Mouse (Mus musculus) cerebellum, postnatal 14 days (tissue): Measurements from ENCODE around the gene Lcn4.

ENCODE experiments used
- DNase-seq, 2 experiments: peaks; one replicate each; pipeline ENCODE4 v3.0.0; 2021; ENCODE audit warnings: mixed read lengths in 2 of 2

Gene Lcn4

GRCm38 (mm10) chr2:26634629-26635488 is 36.2 kb downstream of the Lcn4 start:
- DNase-seq = no peak

DNA sequence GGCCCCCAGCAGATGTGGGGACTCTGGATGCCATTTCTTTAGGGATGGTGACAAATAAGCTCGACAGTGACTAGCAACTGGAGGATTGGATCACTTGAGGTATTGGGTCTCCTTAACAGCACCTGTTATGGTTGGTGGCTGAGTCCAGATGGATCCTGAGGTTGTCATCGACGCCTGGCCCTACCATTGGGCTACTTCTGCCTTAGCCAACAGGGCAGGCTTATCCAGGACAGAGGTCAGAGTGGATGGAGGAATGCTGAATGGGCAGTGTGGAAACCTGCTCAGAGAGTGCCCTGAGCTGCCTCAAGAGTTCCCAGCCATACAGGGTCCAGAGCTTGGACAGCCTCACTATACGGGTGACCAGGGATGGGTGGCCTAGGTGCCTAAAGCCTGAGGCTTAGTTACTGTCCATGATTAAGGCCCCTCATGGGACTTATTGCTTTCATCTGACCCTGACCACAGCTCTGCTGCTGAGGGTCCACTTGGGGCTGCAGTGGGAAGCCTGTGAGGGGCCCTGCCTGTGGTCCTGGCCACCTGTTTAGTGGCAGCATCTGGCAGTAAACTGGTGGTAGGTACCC is 37.0 kb downstream of the Lcn4 start:
- no peak for DNase-seq

- no peak for DNase-seq
Observed at GRCm38 (mm10) chr2:26632541-26633395, 38.3 kb downstream of the Lcn4 start.

- DNase-seq = no peak
Observed at GRCm38 (mm10) chr2:26628792-26629437, 42.2 kb downstream of the Lcn4 start.

DNA sequence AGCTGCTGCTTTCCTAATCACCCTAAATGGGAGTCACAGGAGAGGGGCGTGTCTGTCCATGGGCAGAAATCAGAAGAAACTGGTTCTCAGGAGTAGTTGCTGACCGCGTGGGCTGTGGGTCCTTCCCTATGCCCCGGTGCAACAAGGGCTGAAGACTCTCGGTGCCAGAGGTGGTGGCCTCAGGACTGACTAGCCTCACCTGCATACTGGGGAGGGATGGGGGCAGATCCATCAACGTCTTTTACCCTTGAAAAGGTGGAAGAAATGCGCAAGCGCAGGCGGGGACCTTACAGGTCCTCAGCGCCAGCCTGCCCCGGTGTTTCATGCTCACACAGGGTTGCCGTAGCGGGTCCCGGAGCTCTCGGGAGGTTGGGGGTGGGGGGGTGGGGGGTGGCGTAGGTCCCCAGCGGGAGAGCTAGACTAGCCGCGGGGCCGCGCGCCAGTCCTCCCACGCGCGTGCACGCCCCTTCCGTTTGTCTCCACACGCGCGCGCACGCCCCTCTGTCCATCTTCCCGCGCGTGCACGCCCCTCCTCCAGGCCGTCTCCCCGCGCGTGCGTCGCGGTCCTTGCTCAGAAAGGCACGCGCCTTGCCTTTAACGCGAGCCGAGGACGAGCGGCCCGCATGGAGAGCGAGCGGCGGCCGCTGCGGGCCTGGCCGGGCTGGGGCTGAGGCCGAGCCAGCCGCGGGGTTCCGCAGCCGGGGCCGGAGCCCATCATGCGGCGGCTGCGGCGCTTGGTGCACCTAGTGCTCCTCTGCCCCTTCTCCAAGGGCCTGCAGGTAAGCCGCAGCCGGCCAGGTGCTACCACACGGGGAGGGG is 43.0 kb downstream of the Lcn4 start, which contains the start of gene Fam69b:
Gene Fam69b (plus strand): TSS at position 537 of the 819 bp plus-strand sequence.
- DNase-seq = peak; percentile 89 to 91

GRCm38 (mm10) chr2:26626081-26626480 is 45.0 kb downstream of the Lcn4 start:
- DNase-seq = no peak

- no peak for DNase-seq
Observed at GRCm38 (mm10) chr2:26625419-26625818, 45.7 kb downstream of the Lcn4 start.

DNA sequence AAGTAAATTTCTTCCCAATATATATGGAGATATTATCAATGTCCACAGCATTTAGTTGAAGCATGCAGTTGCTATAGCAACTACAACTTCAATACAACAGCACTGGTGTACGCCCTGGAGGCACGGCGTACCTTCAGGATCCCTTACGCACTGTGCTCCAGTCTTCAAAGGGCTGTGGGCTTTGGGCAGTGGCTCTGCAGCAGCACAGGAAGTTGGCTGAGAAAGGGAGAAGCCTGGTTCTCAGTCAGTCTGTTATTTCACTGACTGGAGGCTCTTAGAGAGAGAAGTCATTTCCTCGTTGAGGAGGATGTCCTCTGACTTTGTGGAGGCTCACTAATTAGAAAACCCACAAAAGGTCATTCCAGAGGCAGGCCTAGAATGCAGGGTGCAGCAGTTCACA is 48.1 kb downstream of the Lcn4 start:
- DNase-seq = no peak

DNA sequence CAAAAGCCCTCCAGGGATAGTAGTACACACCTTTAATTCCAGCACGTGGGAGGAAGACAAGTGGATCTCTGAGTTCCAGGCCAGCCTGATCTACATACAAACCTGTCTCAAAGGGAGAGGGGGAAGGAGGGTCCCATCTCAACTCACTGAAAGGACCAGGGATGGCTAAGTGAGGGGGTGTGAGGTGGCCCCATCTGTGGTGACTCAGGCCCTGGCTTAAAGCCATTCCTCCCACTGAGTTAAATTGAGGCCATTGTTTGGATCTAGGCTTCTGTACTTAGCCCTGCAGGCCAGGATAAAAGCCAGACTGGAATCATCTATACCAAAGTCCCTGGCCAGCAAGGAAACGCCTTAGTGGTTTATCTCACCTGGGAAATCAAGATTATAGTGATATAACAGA is 49.8 kb downstream of the Lcn4 start:
- DNase-seq = no peak

DNA sequence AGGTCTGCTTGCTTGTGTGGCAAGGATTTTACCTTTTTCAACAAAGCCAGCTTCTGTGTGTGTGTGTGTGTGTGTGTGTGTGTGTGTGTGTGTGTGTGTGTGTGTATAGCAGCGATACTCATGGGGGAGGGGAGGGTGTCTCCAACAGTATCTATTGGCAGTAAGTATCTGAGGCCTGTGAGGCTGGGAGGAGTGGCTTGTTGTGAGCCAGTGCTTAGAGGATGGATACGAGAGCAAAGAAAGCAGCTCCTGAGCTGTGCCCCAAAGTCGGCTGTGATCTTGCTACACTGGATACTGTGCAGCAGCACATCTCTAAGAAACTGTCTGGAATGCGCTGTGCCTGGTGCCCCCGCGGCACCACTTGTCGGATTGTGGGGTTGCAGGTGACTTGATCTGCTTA is 53.2 kb downstream of the Lcn4 start:
- DNase-seq = no peak
